Mouse (Mus musculus) testis, postnatal 14 days (tissue): ENCODE data around the gene Utrn.

Experiments
- DNase-seq: peaks from one replicate; pipeline ENCODE4 v3.0.0; 2021; ENCODE audit warnings: low spot score

Gene Utrn

DNA sequence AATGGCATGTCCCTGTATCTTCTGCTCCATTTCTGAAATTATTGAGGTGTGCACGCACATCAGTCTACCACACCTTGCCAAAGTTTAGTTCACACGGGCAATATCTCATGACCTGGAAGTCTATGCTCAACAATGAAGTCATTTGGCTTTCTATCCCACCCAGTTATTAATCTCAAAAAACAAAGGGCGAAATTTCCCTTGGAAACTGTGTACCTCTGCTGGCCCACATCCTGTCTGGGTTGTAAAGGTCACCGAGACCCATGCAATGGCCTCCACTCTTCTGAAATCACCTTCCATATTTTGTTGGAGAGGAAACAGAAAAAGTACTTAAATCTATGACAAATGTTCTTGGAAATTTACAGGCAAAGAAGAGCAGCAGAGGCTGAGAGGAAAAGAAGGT is 70.9 kb downstream of the Utrn start:
- no peak for DNase-seq

DNA sequence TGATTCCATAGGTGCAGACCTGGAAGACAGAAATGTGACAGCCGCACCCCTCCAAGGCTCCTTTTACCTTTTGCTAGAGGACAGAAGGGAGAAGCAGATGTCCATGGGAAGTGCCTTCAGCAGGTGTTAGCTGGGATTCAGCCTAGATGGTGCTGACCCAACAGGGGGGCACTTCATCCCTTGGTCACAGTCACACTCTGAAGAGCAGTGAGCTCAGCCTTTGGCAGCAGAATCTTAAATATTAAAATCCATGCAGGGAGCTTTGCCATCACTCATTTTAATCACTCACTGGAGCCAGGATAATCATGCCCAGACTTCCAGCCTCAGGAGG is 72.7 kb downstream of the Utrn start:
- DNase-seq = no peak

DNA sequence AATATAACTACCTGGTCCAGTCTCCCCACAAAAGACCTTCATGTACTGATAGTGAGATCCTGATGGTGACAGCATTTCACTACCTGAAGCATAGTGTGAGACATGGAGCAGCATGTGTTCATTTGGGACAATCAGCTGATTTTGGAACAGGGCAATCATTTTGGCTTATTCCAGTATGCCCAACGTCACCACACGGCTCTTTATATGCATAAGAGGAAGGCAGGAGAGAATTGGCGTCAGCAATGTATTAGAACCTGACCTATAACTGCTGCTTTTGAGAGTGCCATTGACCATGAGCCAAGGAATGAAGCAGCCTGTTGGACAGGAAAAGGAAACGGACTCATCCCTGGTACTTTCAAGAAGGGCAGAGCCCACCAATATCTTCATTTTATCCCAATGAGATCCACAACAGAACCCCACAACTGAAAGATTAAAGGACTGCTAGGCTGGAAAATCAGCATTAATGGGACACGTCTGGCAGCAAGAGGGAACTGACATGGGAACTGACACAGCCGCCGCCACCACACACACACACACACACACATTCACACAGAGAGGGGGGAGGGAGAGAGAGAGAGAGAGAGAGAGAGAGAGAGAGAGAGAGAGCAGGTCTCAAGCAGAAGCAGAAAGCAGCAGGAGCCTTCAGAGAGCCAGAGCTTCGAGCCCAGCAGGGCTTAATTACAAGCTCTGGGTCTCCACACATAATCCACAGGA is 73.2 kb downstream of the Utrn start:
- DNase-seq = no peak

DNA sequence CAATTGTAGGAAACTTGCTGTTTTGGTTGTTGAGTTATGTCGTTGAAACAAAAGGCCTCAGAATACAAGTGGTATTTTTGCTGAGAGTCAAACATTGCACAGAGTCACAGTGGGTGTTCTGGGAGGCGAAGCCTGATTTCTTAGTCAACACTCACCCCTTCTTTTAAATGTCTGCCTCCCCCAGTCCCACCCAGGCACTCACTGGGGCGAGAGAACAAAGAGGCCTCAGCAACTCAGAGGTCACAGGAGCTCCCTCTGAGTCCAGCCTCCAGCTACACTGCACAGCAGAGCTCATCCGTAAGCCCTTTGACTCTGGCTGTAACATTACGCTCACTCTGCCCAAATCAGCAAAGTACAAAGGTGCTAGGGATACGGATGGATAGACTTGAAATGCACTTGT is 77.1 kb downstream of the Utrn start:
- DNase-seq = peak; percentile 66

DNA sequence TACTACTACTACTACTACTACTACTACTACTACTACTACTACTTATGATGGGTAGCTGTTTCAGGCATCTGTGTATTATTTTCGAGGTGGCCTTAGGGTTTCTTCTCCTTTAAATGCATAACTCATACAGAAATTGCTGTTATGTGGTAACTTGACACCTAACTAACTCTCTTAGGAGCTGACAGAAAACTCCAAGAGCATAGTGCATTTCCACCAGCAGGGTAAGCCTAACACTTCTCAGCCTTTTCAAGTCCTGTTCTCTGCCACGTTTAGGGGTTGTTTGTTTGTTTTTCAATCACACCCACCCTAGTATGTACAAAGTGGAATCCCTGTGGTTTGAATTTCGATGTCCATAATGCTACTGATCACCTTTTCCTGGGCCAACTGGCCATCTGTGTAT is 78.3 kb downstream of the Utrn start:
- no peak for DNase-seq

DNA sequence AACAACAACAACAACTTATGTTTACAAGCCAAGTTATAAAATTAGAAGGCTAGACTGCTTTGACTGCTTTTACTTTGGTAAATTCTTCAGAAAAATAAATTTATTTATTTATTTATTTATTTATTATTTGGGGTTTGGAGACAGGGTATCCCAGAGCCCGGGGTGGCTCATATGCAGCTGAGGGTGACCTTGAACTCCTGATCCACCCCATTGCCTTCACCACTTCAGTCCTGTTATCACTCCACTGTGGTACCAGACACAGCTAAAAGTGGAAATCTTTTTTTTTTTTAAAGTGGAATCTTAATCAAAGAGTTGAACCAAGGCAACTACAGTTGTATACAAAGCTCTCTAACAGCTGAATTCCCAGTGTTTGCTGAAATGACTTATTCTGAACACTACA is 80.6 kb downstream of the Utrn start:
- DNase-seq = no peak

DNA sequence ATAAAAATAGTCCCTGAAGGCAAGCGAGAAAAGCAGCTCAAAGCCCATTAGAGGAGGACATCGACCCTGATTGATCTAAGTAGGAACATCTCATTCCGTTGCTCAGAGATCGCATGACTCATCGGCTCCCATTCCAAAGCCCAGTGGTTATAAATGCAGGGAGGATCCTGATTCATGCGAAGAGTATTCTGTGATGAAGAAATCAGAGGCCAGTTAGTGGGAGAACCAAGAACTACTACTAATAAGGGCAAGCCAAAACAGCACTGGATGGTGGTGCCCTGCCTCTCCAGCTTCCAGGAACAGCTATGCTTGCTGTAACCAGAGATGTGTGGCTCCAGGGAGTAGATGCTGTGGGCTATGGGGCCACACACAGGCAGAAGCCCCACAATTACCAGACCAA is 81.2 kb downstream of the Utrn start:
- no peak for DNase-seq

DNA sequence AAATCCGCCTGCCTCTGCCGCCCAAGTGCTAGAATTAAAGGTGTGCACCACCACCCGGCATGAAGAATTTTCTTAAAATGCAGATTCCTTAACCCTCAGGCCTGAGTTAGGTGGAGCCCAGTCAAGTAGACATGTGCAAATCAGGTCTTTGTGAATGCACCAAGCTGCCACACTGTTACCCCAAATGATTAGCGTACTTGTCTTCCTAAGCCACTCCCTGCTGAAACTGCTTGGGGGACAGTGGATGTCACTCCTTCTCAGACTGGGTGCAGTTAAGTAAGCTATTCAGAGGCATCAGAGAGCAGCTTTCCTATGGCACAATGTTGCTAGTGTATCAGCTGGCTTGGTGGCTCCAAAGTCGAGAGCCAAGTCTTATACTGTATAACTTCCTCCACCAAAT is 83.9 kb downstream of the Utrn start:
- DNase-seq = no peak

DNA sequence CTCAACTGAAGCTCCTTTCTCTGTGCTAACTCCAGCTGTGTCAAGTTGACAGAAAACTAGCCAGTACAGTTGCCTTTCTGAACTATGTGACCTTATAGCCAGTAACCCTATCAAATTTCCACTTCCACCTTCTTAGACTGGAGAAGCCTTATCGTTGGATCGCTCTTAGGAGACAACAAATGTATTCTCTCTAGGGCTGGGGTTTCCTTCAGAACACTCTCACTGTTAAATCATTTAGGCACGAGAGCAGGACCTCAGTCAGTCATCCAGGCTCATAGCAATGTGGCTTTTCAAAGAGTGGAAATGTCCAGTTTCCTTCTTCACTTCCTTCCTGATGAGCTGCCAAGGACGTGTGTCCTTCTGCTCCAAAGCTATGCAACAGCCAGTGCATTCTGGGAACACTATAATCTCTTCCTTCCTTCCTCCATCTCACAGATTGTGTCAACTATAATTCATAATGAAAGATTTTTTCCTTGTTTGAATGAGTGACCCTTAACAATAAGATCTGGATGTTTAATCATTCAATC is 87.7 kb downstream of the Utrn start:
- DNase-seq = no peak

DNA sequence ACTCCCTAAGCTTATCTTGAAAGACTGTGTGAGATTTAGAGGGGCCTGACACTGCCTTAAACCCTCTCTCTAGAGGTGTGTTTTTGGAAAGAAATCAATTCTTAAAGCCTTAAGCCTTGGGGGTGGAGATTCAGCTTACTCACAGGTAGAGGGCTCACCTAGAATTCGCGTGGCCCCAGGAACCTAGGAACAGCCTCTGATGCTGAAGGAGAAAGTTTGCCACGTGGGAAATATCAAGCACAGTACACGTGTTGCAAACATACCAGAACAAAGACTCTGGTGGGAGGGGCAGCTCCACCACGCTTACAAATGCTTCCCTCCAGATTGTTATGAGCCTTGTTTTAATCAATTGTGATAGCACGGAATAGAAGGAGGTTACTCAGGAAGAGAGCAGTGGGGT is 96.0 kb downstream of the Utrn start:
- no peak for DNase-seq

DNA sequence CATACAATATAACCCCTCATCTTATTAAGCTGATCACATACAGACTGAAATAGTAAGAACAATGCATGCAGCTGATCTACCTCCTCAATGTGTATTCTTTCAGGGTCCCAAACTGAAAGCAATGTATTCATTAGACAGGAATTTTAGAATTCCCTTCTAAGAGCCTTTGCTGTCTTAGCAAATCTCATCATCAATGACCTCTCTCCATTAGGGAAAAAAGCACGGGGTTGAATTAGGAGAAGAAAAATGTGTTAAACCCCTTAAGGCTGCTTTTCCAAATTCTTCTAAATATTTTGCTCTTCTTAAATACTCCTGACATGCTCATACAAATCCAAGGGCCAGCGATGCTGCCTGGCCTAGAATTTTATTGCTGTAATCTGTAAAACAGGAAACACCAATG is 97.7 kb downstream of the Utrn start:
- no peak for DNase-seq

DNA sequence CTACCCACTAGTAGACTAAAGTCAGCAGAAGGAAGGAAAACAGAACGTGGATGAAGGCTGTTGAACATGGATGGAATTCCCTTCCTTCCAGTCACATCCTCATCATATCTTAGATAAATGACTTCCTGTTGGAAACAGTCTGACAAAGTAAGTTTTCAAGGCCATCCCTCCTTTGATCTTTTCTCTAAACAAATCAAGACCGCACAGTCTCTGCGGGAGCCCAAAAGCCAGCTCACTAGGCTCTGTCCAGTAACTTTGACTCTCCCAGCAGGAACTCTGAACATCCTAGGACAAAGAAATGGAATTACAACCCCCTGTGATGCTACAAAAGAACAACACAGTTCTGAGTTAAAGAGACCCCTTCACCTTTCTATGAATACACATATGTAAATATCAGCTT is 106.5 kb downstream of the Utrn start:
- DNase-seq = no peak

DNA sequence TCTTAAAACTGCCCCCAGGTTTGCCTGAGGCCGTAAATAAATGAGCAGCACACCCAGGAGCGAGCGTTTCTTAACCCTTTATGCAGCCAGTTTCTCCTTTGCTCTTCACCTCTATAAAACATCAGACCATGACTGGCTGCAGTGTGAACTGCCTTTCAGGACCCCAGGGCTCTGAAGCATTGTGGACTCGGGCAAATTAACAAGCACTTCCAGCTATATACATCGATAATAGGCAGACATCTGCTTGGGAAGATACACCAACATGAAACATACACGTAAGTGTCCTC is 110.5 kb downstream of the Utrn start:
- no peak for DNase-seq

DNA sequence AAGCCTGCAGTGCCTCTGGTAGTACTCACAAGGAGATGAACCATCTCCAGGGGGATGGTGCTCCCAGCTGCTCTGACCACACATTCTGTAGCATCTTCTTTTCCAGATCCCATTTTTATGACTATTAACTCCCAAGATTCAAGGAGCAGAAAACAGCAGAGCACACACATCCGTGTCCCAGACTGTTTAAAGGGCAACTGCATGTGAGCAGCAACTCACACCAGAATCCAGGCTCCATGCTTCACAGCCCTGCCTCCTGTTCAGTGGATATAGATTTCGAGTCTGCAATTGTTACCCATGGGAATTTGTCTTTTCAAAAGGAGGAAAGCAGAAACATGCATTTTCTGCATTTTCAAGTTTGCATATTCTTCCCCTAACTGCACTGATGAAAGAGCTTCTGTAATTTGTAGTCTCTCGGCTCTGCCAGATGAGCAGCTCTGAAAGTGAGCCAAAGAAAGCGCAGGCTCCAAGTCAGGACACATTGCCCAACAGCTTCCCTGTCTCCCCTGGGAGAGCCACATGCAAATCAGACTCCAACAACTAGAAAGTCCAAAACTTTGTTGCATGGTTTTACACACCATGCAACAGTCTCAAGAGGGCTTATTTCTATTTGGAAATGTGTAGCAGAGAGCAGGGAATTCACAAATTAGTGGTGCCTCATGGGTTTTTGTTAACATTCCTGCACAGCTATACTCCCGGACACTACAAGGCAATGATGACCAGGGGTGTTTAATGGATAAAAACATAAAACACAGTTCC is 111.0 kb downstream of the Utrn start:
- DNase-seq = peak; percentile 12

DNA sequence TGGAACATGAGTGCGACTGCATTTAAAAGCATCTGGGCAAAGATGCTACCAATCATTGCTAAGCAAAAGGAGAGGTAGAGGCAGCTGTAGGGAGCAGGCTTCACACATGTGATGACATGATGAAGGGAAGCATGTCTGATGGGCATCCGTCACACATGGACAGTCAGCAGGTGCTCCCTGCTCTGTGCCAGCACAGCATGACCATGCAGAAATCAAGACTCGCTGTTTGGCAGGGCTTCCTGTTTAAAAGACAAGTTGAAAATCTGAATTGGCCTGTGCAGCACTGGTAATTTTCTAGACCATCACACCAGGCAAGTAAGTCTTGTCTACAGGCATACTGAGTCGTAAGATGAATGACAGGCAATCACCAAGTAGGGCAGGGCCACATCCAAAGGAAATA is 112.5 kb downstream of the Utrn start:
- DNase-seq = no peak

DNA sequence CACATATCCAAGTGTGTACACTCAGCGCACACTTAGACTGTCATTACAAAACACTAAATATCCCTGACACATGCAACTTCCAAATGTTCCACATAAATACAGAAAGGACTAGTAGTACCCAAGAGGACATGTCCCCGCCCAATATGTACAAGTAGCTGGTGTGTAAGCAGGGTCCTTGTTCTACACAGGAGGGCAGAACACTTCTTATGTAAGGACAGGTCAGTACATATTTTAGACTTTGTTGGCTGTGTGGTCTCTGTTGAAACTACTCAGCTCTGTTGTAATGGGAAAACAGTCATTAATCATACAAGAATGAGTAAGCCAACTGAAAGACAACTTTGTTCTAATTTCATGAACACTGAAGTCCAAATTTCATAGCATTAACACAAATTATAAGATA is 114.3 kb downstream of the Utrn start:
- no peak for DNase-seq

DNA sequence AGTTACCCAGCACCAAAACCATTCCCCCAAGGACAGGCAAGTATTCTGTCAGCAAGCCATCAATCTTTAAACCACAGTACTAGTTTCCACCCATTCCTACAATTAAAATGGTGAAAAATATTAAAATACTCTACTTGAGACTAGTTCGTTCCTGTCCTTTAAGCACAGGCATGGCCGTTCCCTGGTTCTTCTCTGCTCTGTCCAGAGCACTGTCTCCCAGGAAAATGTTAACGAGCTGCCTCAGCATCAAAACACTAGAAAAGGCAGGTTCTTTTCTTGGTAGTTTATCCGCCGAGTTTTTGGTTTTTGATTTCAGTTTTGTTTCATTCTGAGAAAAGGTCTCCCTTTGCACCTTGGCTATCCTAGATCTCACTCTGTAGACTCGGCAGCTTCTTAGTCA is 115.0 kb downstream of the Utrn start:
- no peak for DNase-seq

DNA sequence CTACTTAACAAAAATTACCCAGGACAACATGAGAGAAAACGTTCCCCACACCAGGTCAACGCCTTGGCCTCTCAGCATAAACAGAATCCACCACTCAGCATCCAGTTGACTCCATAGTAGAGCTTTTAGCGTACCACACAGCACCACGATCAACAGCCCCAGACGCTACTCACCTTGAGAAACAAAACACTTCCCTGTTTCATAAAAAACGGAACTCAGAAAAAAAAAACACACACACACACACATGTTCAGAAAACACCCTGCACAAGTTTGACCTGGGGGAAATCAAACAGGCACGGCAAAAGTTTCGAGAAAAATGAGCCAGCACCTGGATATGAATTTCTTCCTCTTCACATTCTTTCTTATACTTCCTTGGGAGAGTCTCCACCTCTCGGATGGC is 125.4 kb downstream of the Utrn start:
- DNase-seq = no peak

DNA sequence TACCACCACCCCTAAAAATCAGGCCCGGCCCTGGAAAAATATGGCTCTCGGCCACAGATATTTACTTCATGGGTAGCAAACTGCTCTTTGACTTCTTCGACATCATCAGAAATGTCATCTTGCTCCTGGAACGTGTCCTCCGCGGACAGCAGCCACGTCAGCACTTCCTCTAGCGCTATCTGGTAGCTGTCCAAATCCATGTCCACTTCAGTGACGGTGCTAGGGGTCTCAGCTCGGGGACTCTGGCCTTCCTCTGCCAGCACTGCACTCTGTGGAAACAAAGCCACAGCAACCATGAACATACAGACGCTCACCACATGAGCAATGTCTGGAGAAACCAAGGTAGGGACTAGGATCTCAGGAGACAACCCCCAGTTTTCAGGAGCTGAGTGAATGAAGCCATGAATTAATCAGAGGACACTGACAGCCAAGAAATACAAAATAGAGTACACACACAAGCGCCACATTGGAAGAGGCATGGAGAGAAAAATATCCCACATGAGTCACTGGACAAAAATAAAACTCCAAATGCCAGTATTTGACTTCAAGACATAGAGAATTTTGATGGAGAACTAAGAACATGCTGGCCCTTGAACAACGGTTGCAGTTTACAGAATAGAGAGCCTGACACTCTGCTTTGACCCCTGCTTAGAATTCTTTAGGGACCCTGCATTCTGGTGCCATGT is 129.7 kb downstream of the Utrn start:
- no peak for DNase-seq

DNA sequence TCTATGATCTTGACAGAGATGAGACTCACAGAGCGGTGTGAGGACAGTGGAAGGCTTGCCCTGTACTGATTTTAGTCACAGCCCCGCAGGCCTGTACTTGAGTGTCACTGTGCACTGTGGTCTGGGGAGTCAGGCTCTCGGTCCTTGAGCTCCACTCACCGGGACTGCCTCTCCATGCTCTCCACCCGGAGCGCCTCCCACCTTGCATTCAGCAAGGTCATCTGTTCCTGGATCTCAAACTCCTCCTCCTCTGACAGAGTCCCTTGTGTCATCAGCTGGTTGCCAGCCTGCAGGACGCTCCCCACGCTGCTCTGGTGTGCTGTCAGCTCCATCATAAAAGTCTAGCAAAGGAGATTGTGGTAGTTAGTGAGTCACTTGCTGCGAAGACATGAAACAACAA is 131.2 kb downstream of the Utrn start:
- DNase-seq = peak; percentile 14

DNA sequence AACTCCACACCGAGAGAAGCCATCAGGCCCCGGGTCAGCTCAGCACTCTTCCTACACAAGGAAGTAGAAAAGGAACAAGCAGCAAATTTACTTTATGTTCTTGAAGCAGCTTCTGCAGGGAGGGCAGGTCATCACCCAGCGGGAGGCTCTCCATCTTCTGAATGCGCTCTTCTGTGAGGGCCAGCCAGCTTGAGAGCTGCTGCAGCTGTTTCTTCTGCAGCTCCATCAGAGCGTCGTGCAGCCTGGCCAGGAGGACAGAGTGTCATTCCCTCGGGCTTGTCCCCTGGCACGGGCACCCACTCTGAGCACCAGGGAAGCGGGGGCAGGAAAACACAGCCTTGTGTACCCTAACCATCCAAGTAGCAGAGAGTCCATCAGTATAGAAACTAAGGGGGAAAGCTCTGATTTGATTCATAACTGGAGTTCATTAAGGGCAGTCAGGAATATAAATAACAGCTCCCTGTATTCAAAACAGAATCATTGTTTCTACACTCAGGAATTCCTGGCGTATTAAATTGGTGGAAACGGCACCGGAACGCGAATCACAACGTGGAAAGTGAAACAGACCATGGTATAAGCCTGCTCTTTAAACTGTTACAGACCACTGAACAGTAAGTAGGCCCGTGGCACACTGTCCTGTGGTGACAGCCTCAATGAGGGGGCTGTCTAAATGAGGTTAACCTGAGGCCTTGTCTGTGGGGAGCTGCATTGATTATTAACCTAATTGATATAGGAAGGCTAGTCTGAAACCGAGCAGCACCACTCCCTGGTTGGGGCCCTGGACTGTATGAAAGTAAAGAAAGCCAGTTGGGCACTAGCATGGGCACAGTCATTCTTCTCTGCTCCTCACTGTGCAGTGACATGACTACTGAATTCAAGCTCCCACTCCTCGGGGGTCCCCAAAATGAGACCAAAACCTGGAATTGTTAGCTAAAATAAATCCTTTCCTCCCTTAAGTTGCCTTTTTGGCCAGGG is 132.0 kb downstream of the Utrn start:
- no peak for DNase-seq

DNA sequence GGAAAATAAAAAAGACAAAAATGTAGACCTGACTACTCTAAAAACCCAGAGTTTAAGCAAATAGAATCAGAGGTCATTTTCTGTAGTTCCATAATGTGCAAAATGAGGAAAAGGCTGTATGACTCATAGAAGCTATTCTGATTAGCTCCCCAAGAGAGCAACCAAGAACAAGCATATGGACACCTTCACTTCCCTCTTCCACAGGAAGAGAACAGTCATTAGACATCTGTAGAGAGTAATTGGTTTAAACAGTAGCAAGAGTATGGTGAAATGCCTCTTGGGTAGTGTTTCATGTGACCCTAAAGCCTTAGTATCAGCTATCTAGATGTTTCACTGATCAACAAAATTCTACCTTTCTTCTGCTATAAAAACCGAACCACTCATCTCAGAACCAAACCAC is 133.5 kb downstream of the Utrn start:
- DNase-seq = no peak
